Mouse (Mus musculus) kidney, postnatal 4 days (tissue): Measurements from ENCODE around the gene Exph5.

Experiments used
- DNase-seq, 2 experiments: peaks; one replicate each; pipeline ENCODE4 v3.0.0; 2021; ENCODE audit warnings: mixed read lengths in 2 of 2

Gene Exph5

GRCm38 (mm10) chr9:53409427-53409826 is 108.0 kb downstream of the Exph5 start:
- DNase-seq: no peak

- DNase-seq: no peak
Measured at GRCm38 (mm10) chr9:53422133-53422896, 120.8 kb downstream of the Exph5 start.

- no peak for DNase-seq
Measured at GRCm38 (mm10) chr9:53426726-53427125, 125.3 kb downstream of the Exph5 start.
